Mouse (Mus musculus) lung, adult 2 months (tissue): ENCODE results near the gene Lnx1.

Experiments used
- CTCF ChIP-seq: fragments of 200-500 bp; IDR thresholded peaks from 2 replicates; pipeline ENCODE4 v1.5.1; 2011; ENCODE audit warnings: mild to moderate bottlenecking, low read length, control low read depth; ENCODE audit not compliant: insufficient read depth
- POLR2A ChIP-seq: fragments of 200-500 bp; IDR thresholded peaks from 2 replicates; pipeline ENCODE4 v1.6.1; 2011; ENCODE audit warnings: low read depth, mild to moderate bottlenecking, control low read depth, low read length, borderline replicate concordance; ENCODE audit errors: extremely low read depth

DNA sequence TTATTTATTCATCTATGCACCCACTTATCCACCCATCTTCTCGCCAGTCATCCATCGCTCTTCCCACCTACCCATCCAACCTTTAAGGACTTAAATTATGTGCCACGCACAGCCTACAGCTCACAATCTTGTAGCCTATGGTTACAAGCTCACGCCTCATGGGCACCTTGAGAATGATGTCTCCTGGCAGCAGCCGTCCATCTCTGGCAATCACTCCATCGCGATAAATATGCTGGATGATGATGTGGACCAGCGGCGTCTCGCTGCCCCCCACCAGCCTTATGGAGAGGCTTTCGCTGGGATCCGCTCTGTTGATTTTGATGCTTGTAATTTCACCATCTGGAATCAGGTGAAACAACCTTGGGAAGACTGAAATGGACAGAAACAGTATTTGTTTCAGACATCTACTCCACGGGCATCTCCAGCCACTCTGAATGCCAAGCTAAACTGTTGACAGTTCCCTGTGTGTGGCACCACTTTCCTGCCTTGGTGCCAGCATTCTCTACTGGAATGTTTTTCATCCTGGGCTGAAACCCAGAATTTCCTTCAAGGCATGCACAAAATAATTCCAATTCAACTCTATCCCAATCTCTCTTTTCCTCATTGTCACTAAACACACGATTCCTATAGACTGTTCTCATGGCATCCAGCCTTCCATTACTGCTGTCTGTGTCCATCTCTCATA, 79.3 kb downstream of the Lnx1 start:
- no peak for TF ChIP-seq POLR2A
- no peak for TF ChIP-seq CTCF
